Mouse (Mus musculus) embryonic facial prominence, embryonic 13.5 days (tissue): ENCODE data around the gene Pask. TPM values are rescaled to one million over a fixed set of nuclear protein-coding genes. Genes with fewer than 3 reads are reported as not detected.

ENCODE experiments used
- ATAC-seq: fragments of 200-750 bp; cut with Nextera tagmentation; 2 replicates; pipeline ENCODE4 v1.8.0; 2017; ENCODE audit warnings: low read depth; ENCODE audit not compliant: insufficient number of reproducible peaks, insufficient read depth, low FRiP score, low TSS enrichment
- H3K27ac ChIP-seq: fragments of 300-500 bp; sonication (generic); 2 replicates; pipeline ENCODE4 v1.5.1; 2015; ENCODE audit warnings: moderate library complexity, mild to moderate bottlenecking, inconsistent platforms
- H3K27me3 ChIP-seq: fragments of 300-500 bp; sonication (generic); 2 replicates; pipeline ENCODE4 v1.6.1; 2015; ENCODE audit warnings: mild to moderate bottlenecking, inconsistent platforms
- H3K36me3 ChIP-seq: fragments of 300-500 bp; sonication (generic); 2 replicates; pipeline ENCODE4 v1.6.1; 2015; ENCODE audit warnings: mild to moderate bottlenecking, inconsistent platforms
- H3K4me1 ChIP-seq: fragments of 300-500 bp; sonication (generic); 2 replicates; pipeline ENCODE4 v1.6.1; 2015; ENCODE audit warnings: inconsistent platforms
- H3K4me2 ChIP-seq: fragments of 300-500 bp; sonication (generic); 2 replicates; pipeline ENCODE4 v1.6.1; 2015; ENCODE audit warnings: moderate library complexity, mild to moderate bottlenecking, inconsistent platforms
- H3K4me3 ChIP-seq: fragments of 300-500 bp; sonication (generic); 2 replicates; pipeline ENCODE4 v1.5.1; 2015; ENCODE audit warnings: mild to moderate bottlenecking, inconsistent platforms
- H3K9ac ChIP-seq: fragments of 300-500 bp; sonication (generic); 2 replicates; pipeline ENCODE4 v1.6.1; 2015; ENCODE audit warnings: mild to moderate bottlenecking, inconsistent platforms
- H3K9me3 ChIP-seq: fragments of 300-500 bp; sonication (generic); 2 replicates; pipeline ENCODE4 v1.6.1; 2016; ENCODE audit warnings: inconsistent platforms
- WGBS: fragments of 180-500 bp; shearing (Covaris S2); methylation state at CpG from one replicate; pipeline ENCODE4 v1.1.7; 2015; ENCODE audit warnings: mixed read lengths; 5-methylcytosine and 5-hydroxymethylcytosine counted together
- polyA plus RNA-seq: library from polyadenylated mRNA; unstranded; fragments of >200 nt; fragmentation: Nextera tagmentation; extraction: Ambion mirVana; gene quantifications from 2 replicates; pipeline ENCODE4 v1.2.1, GENCODE M21; 2015

Pask gene
- 17.7 and 17.9 TPM in 2 replicates for polyA plus RNA-seq

DNA sequence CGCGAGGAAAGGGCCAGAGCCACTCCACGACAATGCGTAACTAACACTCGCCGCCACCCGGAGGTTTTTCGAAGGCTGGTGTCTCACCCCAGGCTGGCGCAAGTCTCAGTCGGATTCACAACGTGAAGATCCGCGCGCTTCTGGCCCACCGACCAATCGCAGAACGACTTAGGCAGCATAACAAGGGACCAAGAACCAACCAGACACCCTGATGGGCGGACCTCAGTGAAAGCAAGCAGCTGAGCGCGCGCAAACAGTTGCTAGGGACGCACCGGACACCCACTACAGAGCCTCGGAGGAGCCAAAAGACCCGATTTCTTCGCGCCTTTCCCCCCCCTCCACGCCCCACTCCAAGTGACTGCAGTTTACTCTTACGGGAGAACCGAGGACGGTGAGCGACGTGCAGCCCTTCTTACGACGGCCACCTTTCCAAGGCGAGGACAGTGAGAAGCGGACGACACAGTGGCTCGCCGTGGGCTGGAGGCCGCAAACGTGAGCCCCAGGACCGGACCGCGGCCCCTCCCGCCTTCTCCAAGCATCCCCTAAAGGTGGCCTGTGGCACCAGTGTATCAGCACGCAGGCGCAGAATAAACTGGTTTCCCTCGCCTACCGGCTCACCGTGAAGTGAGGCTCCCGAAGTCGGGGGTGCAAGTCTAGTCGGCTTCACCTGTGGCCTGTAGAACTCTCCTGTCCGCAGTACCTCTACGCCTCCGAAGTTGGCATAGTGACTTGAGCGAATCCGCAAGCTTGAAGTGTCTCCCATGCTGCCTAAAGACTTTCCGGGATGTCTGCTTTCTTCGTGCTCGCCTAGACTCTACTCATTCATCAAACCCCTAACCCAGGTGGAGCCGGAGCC, at the start of gene Pask, which contains the start of gene Ppp1r7:
Gene Pask (minus strand): TSS at position 835 of the 856 bp plus-strand sequence.
Gene Ppp1r7 (plus strand): TSS at position 207 of the 856 bp plus-strand sequence.
- H3K27ac ChIP-seq = peak within 1 kb of the TSS; percentile 74
- peaks cover 17% of the 10 kb centered on the region for H3K4me1 ChIP-seq
- peaks cover 17% of the 10 kb centered on the region for H3K36me3 ChIP-seq
- under 1% methylated on average over 63 of the region's 63 CpGs for WGBS
- ATAC-seq = peak; percentile 90
- H3K27me3 ChIP-seq = no peaks in the 10 kb centered on the region
- no peaks in the 10 kb centered on the region for H3K9me3 ChIP-seq
- peak within 1 kb of the TSS; percentile 90 for H3K9ac ChIP-seq
- H3K4me2 ChIP-seq = peak within 1 kb of the TSS; percentile 90
- peak within 1 kb of the TSS; percentile 94 for H3K4me3 ChIP-seq

DNA sequence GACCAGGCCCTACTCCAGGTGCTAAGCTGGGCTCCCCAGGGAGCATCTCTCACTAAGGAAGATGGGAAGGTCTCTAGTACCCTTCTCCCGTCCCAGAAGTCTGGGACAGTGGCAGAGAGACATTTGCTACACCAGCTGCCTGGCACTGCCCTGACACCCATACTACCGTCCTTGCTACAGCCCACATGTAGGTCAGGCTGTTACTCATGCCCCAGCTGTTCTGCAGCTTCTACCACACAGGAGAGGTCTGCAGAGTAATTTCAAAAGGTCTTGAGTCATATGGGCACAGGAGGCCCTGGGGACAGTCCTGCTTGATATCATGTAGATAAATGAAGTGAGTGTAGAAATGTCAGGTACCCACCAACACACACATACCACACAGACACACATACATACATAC, 45.6 kb upstream of the Pask start:
- H3K27me3 ChIP-seq = no peaks in the 10 kb centered on the region
- no peaks in the 10 kb centered on the region for H3K9me3 ChIP-seq
- H3K4me3 ChIP-seq = no peak overlapping the region
- no peak overlapping the region for H3K4me2 ChIP-seq
- no peaks in the 10 kb centered on the region for H3K4me1 ChIP-seq
- no peak for ATAC-seq
- H3K9ac ChIP-seq = no peak overlapping the region
- no peaks in the 10 kb centered on the region for H3K36me3 ChIP-seq
- 81% methylated on average over 2 of the region's 2 CpGs for WGBS
- no peak overlapping the region for H3K27ac ChIP-seq

- H3K4me2 ChIP-seq = no peak overlapping the region
- ATAC-seq = no peak
- no peak overlapping the region for H3K4me3 ChIP-seq
- 80% methylated on average over 2 of the region's 2 CpGs for WGBS
- no peaks in the 10 kb centered on the region for H3K9me3 ChIP-seq
- no peak overlapping the region for H3K9ac ChIP-seq
- no peak overlapping the region for H3K27ac ChIP-seq
- no peaks in the 10 kb centered on the region for H3K36me3 ChIP-seq
- H3K27me3 ChIP-seq = no peaks in the 10 kb centered on the region
- H3K4me1 ChIP-seq = no peaks in the 10 kb centered on the region
These were observed 43.9 kb upstream of the Pask start for GRCm38 (mm10) chr1:93387198-93387597.

GRCm38 (mm10) chr1:93379117-93379516, 35.8 kb upstream of the Pask start:
- H3K9ac ChIP-seq = no peak overlapping the region
- no peaks in the 10 kb centered on the region for H3K9me3 ChIP-seq
- no peaks in the 10 kb centered on the region for H3K4me1 ChIP-seq
- H3K27me3 ChIP-seq = no peaks in the 10 kb centered on the region
- WGBS = 71% methylated on average over 5 of the region's 5 CpGs
- H3K36me3 ChIP-seq = no peaks in the 10 kb centered on the region
- no peak for ATAC-seq
- no peak overlapping the region for H3K4me3 ChIP-seq
- no peak overlapping the region for H3K27ac ChIP-seq
- H3K4me2 ChIP-seq = no peak overlapping the region

GRCm38 (mm10) chr1:93377307-93377706, 34.0 kb upstream of the Pask start:
- 68% methylated on average over 5 of the region's 5 CpGs for WGBS
- H3K9me3 ChIP-seq = no peaks in the 10 kb centered on the region
- H3K27ac ChIP-seq = no peak overlapping the region
- no peak overlapping the region for H3K4me3 ChIP-seq
- ATAC-seq = no peak
- no peak overlapping the region for H3K9ac ChIP-seq
- H3K36me3 ChIP-seq = no peaks in the 10 kb centered on the region
- no peak overlapping the region for H3K4me2 ChIP-seq
- no peaks in the 10 kb centered on the region for H3K4me1 ChIP-seq
- H3K27me3 ChIP-seq = no peaks in the 10 kb centered on the region

DNA sequence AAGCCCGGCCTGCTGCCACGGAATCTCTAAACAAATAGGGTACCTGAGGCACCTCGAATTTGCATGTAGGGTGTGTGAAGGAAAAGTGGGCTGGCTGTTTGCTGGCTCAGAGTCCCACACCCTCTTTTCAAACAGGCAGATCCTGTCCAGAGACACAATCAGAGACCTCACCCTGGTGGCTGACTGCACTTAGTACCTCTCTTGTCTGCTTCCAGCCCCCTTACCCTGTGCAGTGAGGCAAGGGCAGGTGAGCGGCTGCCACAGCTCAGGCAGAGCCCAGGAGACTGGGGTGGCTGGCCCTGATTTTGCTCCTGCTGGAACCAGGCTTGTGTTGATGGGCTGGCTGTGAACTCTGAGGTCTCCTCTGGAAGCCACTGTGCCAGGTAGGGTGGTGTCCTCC, 30.4 kb upstream of the Pask start, which contains the start of gene Ano7:
Gene Ano7 (plus strand): TSS at position 266 of the 400 bp plus-strand sequence.
- no peak for ATAC-seq
- no peaks in the 10 kb centered on the region for H3K27me3 ChIP-seq
- H3K27ac ChIP-seq = no peak within 1 kb of the TSS
- no peaks in the 10 kb centered on the region for H3K9me3 ChIP-seq
- H3K36me3 ChIP-seq = no peaks in the 10 kb centered on the region
- no peak within 1 kb of the TSS for H3K4me2 ChIP-seq
- no peaks in the 10 kb centered on the region for H3K4me1 ChIP-seq
- 86% methylated on average over 4 of the region's 4 CpGs for WGBS
- H3K4me3 ChIP-seq = no peak within 1 kb of the TSS
- H3K9ac ChIP-seq = no peak within 1 kb of the TSS

DNA sequence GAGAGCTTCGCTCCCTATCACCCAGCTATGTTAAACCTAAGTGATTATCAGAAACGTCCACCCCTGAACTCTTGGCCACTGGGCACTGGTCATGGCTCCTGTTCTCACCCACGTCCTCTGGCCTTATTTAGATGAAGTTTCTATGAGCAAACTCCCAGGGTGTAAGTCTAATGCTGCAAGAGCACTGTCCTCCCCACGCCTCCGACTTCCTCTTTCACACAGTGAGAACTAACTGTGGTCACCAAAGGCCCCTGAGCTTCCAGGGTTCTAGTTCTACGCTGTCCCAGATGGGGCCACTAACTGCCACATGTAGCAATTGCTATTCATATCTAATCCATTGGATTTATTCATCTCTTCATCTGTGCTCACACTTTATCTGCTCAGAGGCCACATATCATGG, 22.4 kb upstream of the Pask start:
- no peak overlapping the region for H3K9ac ChIP-seq
- WGBS = 94% methylated on average over 6 of the region's 6 CpGs

DNA sequence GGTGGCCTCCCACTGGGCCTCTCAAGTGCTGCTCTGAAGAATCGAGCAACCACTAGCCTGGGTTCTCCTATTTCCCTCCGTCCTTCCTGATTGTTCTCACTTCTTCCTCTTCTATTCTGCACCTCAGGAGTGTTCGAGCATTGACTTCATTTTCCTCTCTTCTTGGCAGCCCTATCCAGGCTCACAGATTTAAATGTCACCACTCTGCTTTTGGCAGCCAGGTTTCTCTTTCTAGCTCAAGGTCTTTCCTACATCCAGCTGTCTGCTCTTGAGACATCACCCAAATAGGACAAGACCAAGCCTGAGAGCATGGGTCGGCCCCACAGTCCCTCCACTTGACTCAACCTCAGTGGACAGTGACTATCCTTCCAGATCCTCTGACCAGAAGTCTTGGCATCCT, 19.4 kb upstream of the Pask start:
- Histone ChIP-seq H3K9ac (no peak overlapping the region), H3K36me3 (peaks cover 89% of the 10 kb centered on the region), H3K27me3 (no peaks in the 10 kb centered on the region), H3K4me2 (no peak overlapping the region), H3K27ac (no peak overlapping the region), H3K4me1 (no peaks in the 10 kb centered on the region), H3K9me3 (no peaks in the 10 kb centered on the region), H3K4me3 (no peak overlapping the region)
- 92% methylated on average over 4 of the region's 4 CpGs for WGBS
- ATAC-seq = no peak

More for the DNA sequence above, 22.4 kb upstream of the Pask start:
- H3K4me2 ChIP-seq = no peak overlapping the region
- no peak overlapping the region for H3K27ac ChIP-seq
- H3K4me1 ChIP-seq = no peaks in the 10 kb centered on the region
- no peaks in the 10 kb centered on the region for H3K27me3 ChIP-seq
- no peaks in the 10 kb centered on the region for H3K9me3 ChIP-seq
- peaks cover 68% of the 10 kb centered on the region for H3K36me3 ChIP-seq
- ATAC-seq = no peak
- no peak overlapping the region for H3K4me3 ChIP-seq

- no peak overlapping the region for H3K27ac ChIP-seq
- H3K9ac ChIP-seq = no peak overlapping the region
- 86% methylated on average over 2 of the region's 2 CpGs for WGBS
- no peak for ATAC-seq
- H3K9me3 ChIP-seq = no peaks in the 10 kb centered on the region
- no peaks in the 10 kb centered on the region for H3K27me3 ChIP-seq
- H3K4me1 ChIP-seq = no peaks in the 10 kb centered on the region
- H3K4me2 ChIP-seq = no peak overlapping the region
- H3K4me3 ChIP-seq = no peak overlapping the region
- H3K36me3 ChIP-seq = peaks cover 90% of the 10 kb centered on the region
These were observed 9.4 kb upstream of the Pask start for GRCm38 (mm10) chr1:93352724-93353123.

GRCm38 (mm10) chr1:93349701-93350100, 6.4 kb upstream of the Pask start:
- WGBS = 82% methylated on average over 4 of the region's 4 CpGs
- Histone ChIP-seq H3K4me3 (no peak overlapping the region), H3K9me3 (no peaks in the 10 kb centered on the region), H3K9ac (no peak overlapping the region), H3K27me3 (no peaks in the 10 kb centered on the region), H3K36me3 (peaks cover 77% of the 10 kb centered on the region), H3K27ac (no peak overlapping the region), H3K4me2 (no peak overlapping the region), H3K4me1 (peaks cover under 1% of the 10 kb centered on the region)
- ATAC-seq = no peak

DNA sequence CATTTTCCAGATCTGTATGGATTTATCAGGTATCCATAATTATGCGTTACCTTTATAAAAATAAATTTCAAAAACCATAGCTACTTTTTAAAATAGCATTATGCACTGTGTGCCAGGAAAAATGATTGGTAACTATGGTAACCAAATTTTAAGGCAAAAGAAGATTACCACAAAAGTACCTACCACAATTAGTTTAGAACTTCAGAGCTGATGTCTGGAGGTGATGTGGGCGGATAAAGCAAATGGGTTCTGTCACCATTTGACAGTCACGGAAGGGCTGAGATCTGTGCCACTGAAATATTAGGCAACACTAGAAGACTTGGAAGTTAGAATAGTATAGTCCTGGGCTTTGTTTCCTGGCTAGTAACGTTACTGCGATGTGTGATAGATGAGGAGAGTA, 3.9 kb upstream of the Pask start:
- Histone ChIP-seq H3K27ac (no peak overlapping the region), H3K4me2 (no peak overlapping the region), H3K9me3 (no peaks in the 10 kb centered on the region), H3K4me1 (peaks cover 7% of the 10 kb centered on the region), H3K27me3 (no peaks in the 10 kb centered on the region), H3K4me3 (no peak overlapping the region), H3K36me3 (peaks cover 53% of the 10 kb centered on the region), H3K9ac (no peak overlapping the region)
- ATAC-seq = no peak
- WGBS = 91% methylated on average over 5 of the region's 5 CpGs

DNA sequence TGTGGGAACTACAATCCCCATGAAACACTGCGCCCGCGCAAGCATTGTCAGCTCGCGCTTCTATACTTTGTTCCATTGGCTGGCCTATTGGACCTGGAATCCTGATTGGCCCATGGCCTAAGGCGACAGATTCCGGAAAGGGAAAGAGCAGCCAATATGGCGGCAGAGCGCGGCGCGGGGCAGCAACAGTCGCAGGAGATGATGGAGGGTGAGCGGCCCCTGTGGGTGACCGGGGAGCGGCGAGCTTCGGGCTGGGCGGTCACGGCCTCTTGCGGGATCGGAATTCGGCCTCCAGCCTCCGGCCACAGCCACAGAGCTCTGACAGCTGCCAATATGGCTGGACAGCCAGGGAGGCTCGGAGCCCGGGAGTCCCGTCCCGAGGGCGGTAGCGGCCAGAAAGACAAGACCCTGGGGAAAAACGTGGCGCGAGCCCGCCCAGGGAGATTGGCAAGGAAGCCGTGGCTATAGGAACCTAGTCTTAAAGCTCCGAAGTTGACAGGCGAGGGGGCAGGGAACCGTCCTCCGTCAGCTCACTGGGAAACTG, 294 bp upstream of the Pask start:
- peak; percentile 96 for ATAC-seq
- WGBS = under 1% methylated on average over 39 of the region's 39 CpGs
- peak overlapping the region; percentile 94 for H3K4me3 ChIP-seq
- H3K27ac ChIP-seq = peak overlapping the region; percentile 74
- H3K27me3 ChIP-seq = no peaks in the 10 kb centered on the region
- peaks cover 17% of the 10 kb centered on the region for H3K4me1 ChIP-seq
- peak overlapping the region; percentile 90 for H3K9ac ChIP-seq
- peak overlapping the region; percentile 90 for H3K4me2 ChIP-seq
- H3K36me3 ChIP-seq = peaks cover 24% of the 10 kb centered on the region
- no peaks in the 10 kb centered on the region for H3K9me3 ChIP-seq
